18 mouse cellular contexts compared by ENCODE assay signal in the genomic region with DNA sequence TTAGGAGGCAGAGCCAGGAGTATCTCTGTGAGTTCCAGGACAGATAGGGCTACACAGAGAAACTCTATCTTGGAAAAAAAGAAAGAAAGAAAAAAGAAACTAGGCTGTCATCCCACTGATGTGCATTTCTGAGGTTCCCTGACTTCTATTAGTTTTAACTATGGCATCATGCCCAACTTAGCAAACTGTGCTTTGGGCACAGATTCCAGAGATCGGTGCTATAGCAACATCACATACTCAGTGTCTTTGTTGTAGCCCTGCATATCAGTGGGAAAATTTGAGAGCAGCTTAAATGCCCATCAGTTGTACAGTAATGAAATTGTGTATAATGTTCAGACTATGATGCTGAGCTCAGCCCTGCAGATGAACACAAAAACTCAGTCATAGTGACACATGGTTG. TPM values are rescaled to one million over a fixed set of nuclear protein-coding genes. Genes with fewer than 3 reads are reported as not detected.
"Had no signal": no experiment of that assay in that cellular context is flagged by ENCODE, and none has a peak within 500 bp of the region (broad histone marks: within the 10 kb centered on the region; RNA-seq: fewer than 3 reads in every experiment).

No protein-coding gene starts in this region.

- H3K9ac ChIP-seq: kidney, embryonic 15.5 days; limb, embryonic 13.5 days; liver, embryonic 14.5 days; midbrain, embryonic 12.5 days had no signal

- ATAC-seq: midbrain, embryonic 16.5 days had no signal

- H3K27me3 ChIP-seq: kidney, embryonic 15.5 days; limb, embryonic 13.5 days had no signal

- H3K36me3 ChIP-seq: kidney, embryonic 15.5 days; limb, embryonic 13.5 days; midbrain, embryonic 12.5 days had no signal

- H3K27ac ChIP-seq: kidney, embryonic 15.5 days; limb, embryonic 13.5 days; liver, embryonic 14.5 days; midbrain, embryonic 12.5 days; stomach, postnatal 0 days had no signal

- DNase-seq: kidney, postnatal 14 days; layer of hippocampus, adult 9-11 months; layer of hippocampus, postnatal 36 days; lung, adult 18-20 months; thymus, postnatal 4 days had no signal

- H3K4me2 ChIP-seq: kidney, embryonic 15.5 days; limb, embryonic 13.5 days; midbrain, embryonic 12.5 days had no signal

- H3K9me3 ChIP-seq: kidney, embryonic 15.5 days; limb, embryonic 13.5 days; midbrain, embryonic 12.5 days had no signal

- H3K4me3 ChIP-seq: kidney, embryonic 15.5 days; limb, embryonic 13.5 days; midbrain, embryonic 12.5 days had no signal

RNA-seq across cellular contexts. Expression of a gene that starts 24.6 kb away (rescaled TPM):
- total RNA-seq: left cerebral cortex, adult 8-10 months; left cerebral cortex, postnatal 25 days; liver, adult 2 months; megakaryocyte-erythroid progenitor cell, adult 5-6 weeks; neutrophil, adult 5-6 weeks had no signal
- polyA plus RNA-seq: kidney, embryonic 15.5 days; large intestine, adult 2 months; liver, adult 2 months; lung, embryonic 16.5 days; midbrain, embryonic 12.5 days; midbrain, embryonic 16.5 days; stomach, postnatal 0 days had no signal
